Mouse (Mus musculus): ENCODE measurements around the gene Nme4. TPM values are rescaled to one million over a fixed set of nuclear protein-coding genes. Genes with fewer than 3 reads are reported as not detected.

Nme4 gene
- polyA plus RNA-seq, 1 experiment from 2014 or later, result 68.2 TPM

DNA sequence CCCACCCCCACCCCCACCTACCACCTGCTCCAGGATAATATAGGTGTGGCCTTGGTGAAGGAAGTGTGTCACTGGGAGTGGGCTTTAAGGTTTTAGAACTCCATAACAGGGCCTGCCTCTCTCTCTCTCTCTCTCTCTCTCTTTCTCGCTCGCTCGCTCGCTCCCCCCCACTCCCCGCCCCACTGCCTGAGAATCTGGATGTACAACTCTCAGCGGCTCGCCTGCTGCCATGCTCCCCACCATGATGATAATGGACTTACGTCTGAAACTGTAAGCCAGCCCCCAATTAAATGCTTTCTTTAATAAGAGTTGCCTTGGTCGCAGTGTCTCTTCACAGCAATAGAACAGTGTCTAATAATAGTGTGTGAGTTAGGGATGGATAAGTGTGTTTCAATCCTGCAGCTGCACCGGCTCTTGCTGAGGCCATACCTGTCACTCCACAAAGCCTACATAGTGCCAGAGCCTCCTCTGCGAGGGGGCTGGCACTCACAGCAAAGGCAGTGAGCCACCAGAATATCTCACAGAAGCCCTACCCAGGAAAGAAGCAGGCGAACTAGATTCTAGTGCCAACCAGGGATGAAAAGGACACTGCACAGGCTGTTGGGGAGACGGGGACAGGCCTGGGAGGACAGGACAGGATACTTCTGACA lies 52.7 kb downstream of the Nme4 start:
- Histone ChIP-seq H3K27me3 (ENCODE audit: control insufficient read depth, insufficient read depth, low read length) (no peaks in the 10 kb centered on the region), H3K9me3 (ENCODE audit: control insufficient read depth, low read length) (no peaks in the 10 kb centered on the region), H3K4me3 (ENCODE audit: low read depth, low read length) (no peak overlapping the region), H3K9ac (ENCODE audit: low read length) (no peak overlapping the region), H3K36me3 (ENCODE audit: control insufficient read depth, insufficient read depth, low read length) (no peaks in the 10 kb centered on the region), H3K4me1 (ENCODE audit: control insufficient read depth, insufficient read depth, low read length) (peaks cover 4% of the 10 kb centered on the region; the same call in 1 of the 2 replicates), H3K4me2 (ENCODE audit: low read depth) (no peak overlapping the region), H3K27ac (ENCODE audit: low read depth, low read length) (no peak overlapping the region)
- ATAC-seq (ENCODE audit: insufficient read depth, low FRiP score, low TSS enrichment) (no peak), DNase-seq (ENCODE audit: low spot score) (no peak)
- 88% methylated on average over 13 of the region's 13 CpGs for WGBS

Other genes starting within 250 kb of the Nme4 start
- 17.8 and 20.3 TPM in 2 replicates for gene Wdr90, start 234.1 kb downstream of the Nme4 start, polyA plus RNA-seq (2014; fragmentation: Nextera tagmentation; extraction: Ambion mirVana)
- 8.2 and 8.7 TPM in 2 replicates for gene Mcrip2, start 226.8 kb downstream of the Nme4 start, polyA plus RNA-seq (2014; fragmentation: Nextera tagmentation; extraction: Ambion mirVana)
- 57.8 and 58.8 TPM in 2 replicates for gene Mettl26, start 220.5 kb downstream of the Nme4 start, polyA plus RNA-seq (2014; fragmentation: Nextera tagmentation; extraction: Ambion mirVana)
- gene Wfikkn1, start 214.7 kb downstream of the Nme4 start, polyA plus RNA-seq (2014; fragmentation: Nextera tagmentation; extraction: Ambion mirVana), result 1.2 and 1.7 TPM in 2 replicates
- 23.6 and 25.9 TPM in 2 replicates for gene Rab40c, start 175.9 kb downstream of the Nme4 start, polyA plus RNA-seq (2014; fragmentation: Nextera tagmentation; extraction: Ambion mirVana)
- 51.6 and 60.9 TPM in 2 replicates for gene Pigq, start 150.7 kb downstream of the Nme4 start, polyA plus RNA-seq (2014; fragmentation: Nextera tagmentation; extraction: Ambion mirVana)
- gene Nhlrc4, start 150.6 kb downstream of the Nme4 start, polyA plus RNA-seq (2014; fragmentation: Nextera tagmentation; extraction: Ambion mirVana), result 0.11 and 0.38 TPM in 2 replicates
- gene A930017K11Rik, start 143.0 kb downstream of the Nme4 start, polyA plus RNA-seq (2014; fragmentation: Nextera tagmentation; extraction: Ambion mirVana), result not detected in 2 replicates
- gene Capn15, start 109.8 kb downstream of the Nme4 start, polyA plus RNA-seq (2014; fragmentation: Nextera tagmentation; extraction: Ambion mirVana), result 21.0 and 23.3 TPM in 2 replicates
- 24.4 and 24.8 TPM in 2 replicates for gene Rab11fip3, start 26.0 kb downstream of the Nme4 start, polyA plus RNA-seq (2014; fragmentation: Nextera tagmentation; extraction: Ambion mirVana)
- 16.5 and 22.9 TPM in 2 replicates for gene Decr2, start 5.3 kb downstream of the Nme4 start, polyA plus RNA-seq (2014; fragmentation: Nextera tagmentation; extraction: Ambion mirVana)
- gene Tmem8, start 17.7 kb upstream of the Nme4 start, polyA plus RNA-seq (2014; fragmentation: Nextera tagmentation; extraction: Ambion mirVana), result 1.1 and 1.3 TPM in 2 replicates
- gene Mrpl28, start 27.9 kb upstream of the Nme4 start, polyA plus RNA-seq (2014; fragmentation: Nextera tagmentation; extraction: Ambion mirVana), result 240 and 252 TPM in 2 replicates
- gene Axin1, start 43.1 kb upstream of the Nme4 start, polyA plus RNA-seq (2014; fragmentation: Nextera tagmentation; extraction: Ambion mirVana), result 19.3 and 20.9 TPM in 2 replicates
- gene Pdia2, start 103.5 kb upstream of the Nme4 start, polyA plus RNA-seq (2014; fragmentation: Nextera tagmentation; extraction: Ambion mirVana), result 0.27 and 1.0 TPM in 2 replicates
- gene Rgs11, start 107.3 kb upstream of the Nme4 start, polyA plus RNA-seq (2014; fragmentation: Nextera tagmentation; extraction: Ambion mirVana), result 0.53 and 0.77 TPM in 2 replicates
- gene Arhgdig, start 112.2 kb upstream of the Nme4 start, polyA plus RNA-seq (2014; fragmentation: Nextera tagmentation; extraction: Ambion mirVana), result 14.5 and 16.2 TPM in 2 replicates
- gene Fam234a, start 148.6 kb upstream of the Nme4 start, polyA plus RNA-seq (2014; fragmentation: Nextera tagmentation; extraction: Ambion mirVana), result 22.2 and 22.7 TPM in 2 replicates
- 125 and 128 TPM in 2 replicates for gene Luc7l, start 157.3 kb upstream of the Nme4 start, polyA plus RNA-seq (2014; fragmentation: Nextera tagmentation; extraction: Ambion mirVana)